Mouse (Mus musculus) cerebellum, adult 2 months (tissue): Measurements from ENCODE around the gene Hmx2.

ENCODE experiments used
- CTCF ChIP-seq: fragments of 200-500 bp; IDR thresholded peaks from 2 replicates; pipeline ENCODE4 v1.5.1; 2011; ENCODE audit warnings: low read depth, mild to moderate bottlenecking, control low read depth, low read length, moderate library complexity, borderline replicate concordance; ENCODE audit not compliant: insufficient read depth
- POLR2A ChIP-seq: fragments of 200-500 bp; IDR thresholded peaks from 2 replicates; pipeline ENCODE4 v1.6.1; 2011; ENCODE audit warnings: low read length, control low read depth, borderline replicate concordance; ENCODE audit not compliant: insufficient read depth

DNA sequence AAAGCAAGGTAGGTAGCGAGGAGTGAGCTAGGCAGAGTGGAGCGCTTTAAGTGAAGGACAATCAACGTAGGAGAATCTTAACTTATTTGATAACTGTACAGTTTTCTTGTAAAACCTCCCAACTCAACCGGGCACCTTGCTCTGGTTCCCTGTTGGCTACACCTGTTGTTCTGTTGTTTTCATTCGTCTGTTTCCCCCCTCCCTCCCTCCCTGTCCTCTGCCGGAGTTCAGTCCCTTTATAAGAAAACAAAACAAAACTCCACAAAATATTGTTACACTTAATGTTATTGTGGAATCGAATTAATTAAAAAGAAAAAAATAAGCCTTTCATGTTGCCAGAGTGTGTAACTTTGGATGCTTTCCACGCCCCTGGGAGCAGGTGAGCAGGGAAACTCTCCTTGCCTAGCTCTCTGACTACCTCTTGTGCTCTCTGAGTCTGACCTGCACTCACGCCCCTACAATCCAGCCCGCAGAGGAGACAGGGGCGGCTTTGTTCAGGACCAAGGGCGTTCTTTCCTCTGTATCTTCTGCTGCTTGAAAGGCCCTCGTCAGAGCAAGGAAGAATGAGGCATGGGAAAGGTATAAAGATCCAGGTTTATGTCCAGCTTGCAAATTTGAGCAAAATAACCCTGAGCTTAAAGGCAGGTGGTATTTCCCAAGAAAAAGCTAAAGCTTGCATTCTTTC, 2.7 kb upstream of the Hmx2 start:
- TF ChIP-seq CTCF, result no peak
- no peak for TF ChIP-seq POLR2A
